Mouse (Mus musculus) liver, embryonic 14.5 days (tissue): ENCODE measurements around the gene Cul7. TPM values are rescaled to one million over a fixed set of nuclear protein-coding genes. Genes with fewer than 3 reads are reported as not detected.
A peak's percentile ranks its signal among the peaks of the same experiment; 100 is the strongest.

Experiments
- ATAC-seq: fragments of 200-750 bp; cut with Nextera tagmentation; 2 replicates; pipeline ENCODE4 v1.8.0; 2017; ENCODE audit warnings: moderate number of reproducible peaks, mild to moderate bottlenecking, moderate library complexity; ENCODE audit not compliant: insufficient read depth
- DNase-seq, 3 experiments: peaks; one replicate each; pipeline ENCODE4 v3.0.0-alpha.2; 2012 to 2013; ENCODE audit warnings: low read depth in 3 of 3, low spot score in 3 of 3
- H3K27ac ChIP-seq: fragments of 300-500 bp; sonication (generic); 2 replicates; pipeline ENCODE4 v1.5.1; 2014; ENCODE audit warnings: moderate library complexity, mild to moderate bottlenecking, control low read depth, inconsistent platforms
- H3K27me3 ChIP-seq: fragments of 300-500 bp; sonication (generic); 2 replicates; pipeline ENCODE4 v1.6.1; 2014; ENCODE audit warnings: mild to moderate bottlenecking, low read length, moderate library complexity; ENCODE audit not compliant: control insufficient read depth, insufficient read depth
- H3K36me3 ChIP-seq: fragments of 300-500 bp; sonication (generic); replicated peaks from 2 replicates; pipeline ENCODE4 v1.6.1; 2014; ENCODE audit warnings: low read depth; ENCODE audit not compliant: control insufficient read depth, insufficient read depth
- H3K4me1 ChIP-seq, 2 experiments: fragments of 200-500 bp in 1 of 2; fragments of 300-500 bp in 1 of 2; sonication (generic) in 1 of 2; replicated peaks; 2 replicates each; pipeline ENCODE4 v1.6.1; 2012 to 2014; ENCODE audit warnings: antibody characterized with exemption in 1 of 2, inconsistent platforms in 1 of 2, low read length in 1 of 2; ENCODE audit not compliant: control insufficient read depth in 2 of 2, insufficient read depth in 2 of 2
- H3K4me2 ChIP-seq: fragments of 300-500 bp; sonication (generic); 2 replicates; pipeline ENCODE4 v1.6.1; 2014; ENCODE audit warnings: low read depth, mild to moderate bottlenecking, control low read depth, moderate library complexity
- H3K4me3 ChIP-seq, 2 experiments: fragments of 200-500 bp in 1 of 2; fragments of 300-500 bp in 1 of 2; sonication (generic) in 1 of 2; 2 replicates each; pipeline ENCODE4 v1.5.1; 2012 to 2014; ENCODE audit warnings: low read depth in 2 of 2, low read length in 2 of 2, mild to moderate bottlenecking in 2 of 2, control low read depth in 1 of 2, inconsistent platforms in 1 of 2, moderate library complexity in 1 of 2; ENCODE audit not compliant: insufficient read depth in 1 of 2
- H3K9ac ChIP-seq: fragments of 300-500 bp; sonication (generic); replicated peaks from 2 replicates; pipeline ENCODE4 v1.6.1; 2014; ENCODE audit warnings: mild to moderate bottlenecking, control low read depth, moderate library complexity
- H3K9me3 ChIP-seq: fragments of 300-500 bp; sonication (generic); 2 replicates; pipeline ENCODE4 v1.6.1; 2016; ENCODE audit warnings: low read length, mixed read lengths; ENCODE audit not compliant: control insufficient read depth
- CTCF ChIP-seq: IDR thresholded peaks from 2 replicates; pipeline ENCODE4 v1.5.1; 2016; ENCODE audit warnings: antibody characterized with exemption, low read depth, control low read depth
- EP300 ChIP-seq: IDR thresholded peaks from 2 replicates; pipeline ENCODE4 v1.6.1; 2016; ENCODE audit warnings: antibody characterized with exemption, low read depth
- WGBS: fragments of 180-500 bp; shearing (Covaris S2); extraction: QIAGEN DNeasy Blood & Tissue Kit; methylation state at CpG from one replicate; pipeline ENCODE4 v1.1.7; 2014; ENCODE audit not compliant: insufficient replicate concordance; 5-methylcytosine and 5-hydroxymethylcytosine counted together
- polyA plus RNA-seq, 2 experiments: library from polyadenylated mRNA; depleted of rRNA in 1 of 2; stranded (reverse) in 1 of 2; unstranded in 1 of 2; fragments of >200 nt; fragmentation: Nextera tagmentation in 1 of 2; extraction: Ambion mirVana in 1 of 2; gene quantifications; 2 replicates each; pipeline versions ENCODE4 v1.2.1 to v1.2.3; 2012 to 2014

Cul7 gene
- polyA plus RNA-seq, 2 experiments, result 8.3 to 14.9 TPM

GRCm38 (mm10) chr17:46667712-46668111, 17.6 kb downstream of the Cul7 start:
- peaks cover 0 to 2% of the 10 kb centered on the region in 2 experiments; a peak in 1 of 4 replicates for H3K4me1 ChIP-seq
- no peak overlapping the region for H3K27ac ChIP-seq
- H3K9me3 ChIP-seq, result no peaks in the 10 kb centered on the region
- H3K36me3 ChIP-seq, result peaks cover 13% of the 10 kb centered on the region
- H3K4me2 ChIP-seq, result no peak overlapping the region
- no peak for DNase-seq
- no peak for TF ChIP-seq EP300
- no peak for TF ChIP-seq CTCF
- no peak for ATAC-seq
- no peak overlapping the region for H3K9ac ChIP-seq
- 85% methylated on average over 16 of the region's 16 CpGs for WGBS
- H3K27me3 ChIP-seq, result no peaks in the 10 kb centered on the region
- H3K4me3 ChIP-seq, result no peak overlapping the region

GRCm38 (mm10) chr17:46669911-46670310, 19.8 kb downstream of the Cul7 start:
- H3K27me3 ChIP-seq, result no peaks in the 10 kb centered on the region
- H3K9ac ChIP-seq, result no peak overlapping the region
- 89% methylated on average over 10 of the region's 10 CpGs for WGBS
- TF ChIP-seq EP300 (no peak), CTCF (no peak)
- H3K36me3 ChIP-seq, result peaks cover 11% of the 10 kb centered on the region
- no peak overlapping the region for H3K27ac ChIP-seq
- ATAC-seq (no peak), DNase-seq (no peak)
- H3K4me2 ChIP-seq, result no peak overlapping the region
- no peaks in the 10 kb centered on the region for H3K9me3 ChIP-seq
- no peak overlapping the region for H3K4me3 ChIP-seq
- peaks cover 8 to 10% of the 10 kb centered on the region in 2 experiments; a peak in 3 of 4 replicates for H3K4me1 ChIP-seq

GRCm38 (mm10) chr17:46673850-46674529, 23.9 kb downstream of the Cul7 start, which contains the start of gene Rrp36:
TSS of gene Rrp36 (minus strand) at chr17:46674352.
- H3K27ac ChIP-seq, result peak within 1 kb of the TSS; percentile 57
- peak within 1 kb of the TSS; percentile 73 for H3K9ac ChIP-seq
- DNase-seq (peak; percentile 85 to 89 (median 86)), ATAC-seq (peak; percentile 91)
- peaks cover 8 to 13% of the 10 kb centered on the region in 2 experiments for H3K4me1 ChIP-seq
- TF ChIP-seq CTCF, result no peak
- no peak for TF ChIP-seq EP300
- peak within 1 kb of the TSS; percentile 73 for H3K4me2 ChIP-seq
- peak within 1 kb of the TSS; percentile 69 to 79 for H3K4me3 ChIP-seq
- H3K9me3 ChIP-seq, result no peaks in the 10 kb centered on the region
- H3K27me3 ChIP-seq, result no peaks in the 10 kb centered on the region
- H3K36me3 ChIP-seq, result peaks cover 30% of the 10 kb centered on the region
- WGBS, result under 1% methylated on average over 43 of the region's 43 CpGs

- Histone ChIP-seq H3K4me3 (peak overlapping the region; percentile 47 to 69), H3K27me3 (no peaks in the 10 kb centered on the region), H3K4me1 (peaks cover 13 to 21% of the 10 kb centered on the region in 2 experiments), H3K36me3 (peaks cover 24% of the 10 kb centered on the region), H3K4me2 (peak overlapping the region; percentile 73), H3K9ac (peak overlapping the region; percentile 55), H3K27ac (peak overlapping the region; percentile 48), H3K9me3 (no peaks in the 10 kb centered on the region)
- ATAC-seq, result peak; percentile 16
- WGBS, result 37% methylated on average over 15 of the region's 15 CpGs
- DNase-seq, result no peak
- no peak for TF ChIP-seq EP300
- TF ChIP-seq CTCF, result no peak
These were observed 24.6 kb downstream of the Cul7 start for GRCm38 (mm10) chr17:46674530-46675283.

- Histone ChIP-seq H3K4me1 (peaks cover 19 to 24% of the 10 kb centered on the region in 2 experiments), H3K27ac (peak within 1 kb of the TSS; percentile 19), H3K4me2 (peak within 1 kb of the TSS; percentile 88), H3K4me3 (peak within 1 kb of the TSS; percentile 65 to 69), H3K36me3 (peaks cover 25% of the 10 kb centered on the region), H3K27me3 (no peaks in the 10 kb centered on the region), H3K9ac (peak within 1 kb of the TSS; percentile 76), H3K9me3 (no peaks in the 10 kb centered on the region)
- DNase-seq (no peak), ATAC-seq (no peak)
- TF ChIP-seq EP300, result no peak
- TF ChIP-seq CTCF, result no peak
- WGBS, result 80% methylated on average over 8 of the region's 9 CpGs
These were observed 28.3 kb downstream of the Cul7 start, which contains the start of gene Mea1 for GRCm38 (mm10) chr17:46678416-46678815. TSS of gene Mea1 (plus strand) at chr17:46678793.
